Mouse (Mus musculus): ENCODE data around the gene Prc1. TPM values are rescaled to one million over a fixed set of nuclear protein-coding genes. Genes with fewer than 3 reads are reported as not detected.
A peak's percentile ranks its signal among the peaks of the same experiment; 100 is the strongest.

The Prc1 gene
- polyA plus RNA-seq, 1 experiment from 2014 or later: 172 TPM

GRCm38 (mm10) chr7:80294764-80295648 is 756 bp downstream of the Prc1 start:
- DNase-seq (ENCODE audit: low spot score): peak; percentile 57
- peak overlapping the region; percentile 86 for H3K9ac ChIP-seq (replicated peaks; ENCODE audit: low read length)
- H3K4me3 ChIP-seq (ENCODE audit: low read depth, low read length): peak overlapping the region; percentile 91
- peak overlapping the region; percentile 78 for H3K27ac ChIP-seq (replicated peaks; ENCODE audit: low read depth, low read length)
- H3K4me1 ChIP-seq (ENCODE audit: control insufficient read depth, insufficient read depth, low read length): no peaks in the 10 kb centered on the region
- no peaks in the 10 kb centered on the region for H3K9me3 ChIP-seq (replicated peaks; ENCODE audit: control insufficient read depth, low read length)
- 9% methylated on average over 37 of the region's 37 CpGs for WGBS
- ATAC-seq (replicated peaks; ENCODE audit: insufficient number of reproducible peaks, low FRiP score, low TSS enrichment, low read depth): peak; percentile 58
- H3K4me2 ChIP-seq (ENCODE audit: low read depth, low read length): peak overlapping the region; percentile 66
- no peaks in the 10 kb centered on the region for H3K27me3 ChIP-seq (ENCODE audit: control insufficient read depth, insufficient read depth, low read length)
- H3K36me3 ChIP-seq (replicated peaks; ENCODE audit: control insufficient read depth, insufficient read depth, low read depth, low read length): no peaks in the 10 kb centered on the region; the same call in 1 of the 2 replicates

- no peak for DNase-seq (ENCODE audit: low spot score)
- WGBS: 94% methylated on average over 6 of the region's 6 CpGs
- no peaks in the 10 kb centered on the region for H3K27me3 ChIP-seq (ENCODE audit: control insufficient read depth, insufficient read depth, low read length)
- no peak overlapping the region for H3K4me3 ChIP-seq (ENCODE audit: low read depth, low read length)
- no peak overlapping the region for H3K27ac ChIP-seq (replicated peaks; ENCODE audit: low read depth, low read length)
- peaks cover 2% of the 10 kb centered on the region; the same call in 1 of the 2 replicates for H3K36me3 ChIP-seq (replicated peaks; ENCODE audit: control insufficient read depth, insufficient read depth, low read depth, low read length)
- no peaks in the 10 kb centered on the region for H3K9me3 ChIP-seq (replicated peaks; ENCODE audit: control insufficient read depth, low read length)
- no peak overlapping the region for H3K4me2 ChIP-seq (ENCODE audit: low read depth, low read length)
- no peak for ATAC-seq (replicated peaks; ENCODE audit: insufficient number of reproducible peaks, low FRiP score, low TSS enrichment, low read depth)
- H3K9ac ChIP-seq (replicated peaks; ENCODE audit: low read length): no peak overlapping the region
- H3K4me1 ChIP-seq (ENCODE audit: control insufficient read depth, insufficient read depth, low read length): no peaks in the 10 kb centered on the region
Measured at GRCm38 (mm10) chr7:80296462-80296861, 2.2 kb downstream of the Prc1 start.

GRCm38 (mm10) chr7:80297041-80297440 is 2.8 kb downstream of the Prc1 start:
- no peak overlapping the region for H3K4me2 ChIP-seq (ENCODE audit: low read depth, low read length)
- DNase-seq (ENCODE audit: low spot score): no peak
- no peak for ATAC-seq (replicated peaks; ENCODE audit: insufficient number of reproducible peaks, low FRiP score, low TSS enrichment, low read depth)
- no peaks in the 10 kb centered on the region for H3K9me3 ChIP-seq (replicated peaks; ENCODE audit: control insufficient read depth, low read length)
- H3K4me1 ChIP-seq (ENCODE audit: control insufficient read depth, insufficient read depth, low read length): no peaks in the 10 kb centered on the region
- no peak overlapping the region for H3K27ac ChIP-seq (replicated peaks; ENCODE audit: low read depth, low read length)
- H3K27me3 ChIP-seq (ENCODE audit: control insufficient read depth, insufficient read depth, low read length): no peaks in the 10 kb centered on the region
- H3K36me3 ChIP-seq (replicated peaks; ENCODE audit: control insufficient read depth, insufficient read depth, low read depth, low read length): peaks cover 8% of the 10 kb centered on the region; the same call in 1 of the 2 replicates
- H3K9ac ChIP-seq (replicated peaks; ENCODE audit: low read length): no peak overlapping the region
- 79% methylated on average over 3 of the region's 3 CpGs for WGBS
- H3K4me3 ChIP-seq (ENCODE audit: low read depth, low read length): no peak overlapping the region

GRCm38 (mm10) chr7:80298754-80299153 is 4.5 kb downstream of the Prc1 start:
- DNase-seq (ENCODE audit: low spot score) (no peak), ATAC-seq (replicated peaks; ENCODE audit: insufficient number of reproducible peaks, low FRiP score, low TSS enrichment, low read depth) (no peak)
- no peak overlapping the region for H3K4me3 ChIP-seq (ENCODE audit: low read depth, low read length)
- H3K9ac ChIP-seq (replicated peaks; ENCODE audit: low read length): no peak overlapping the region
- H3K4me2 ChIP-seq (ENCODE audit: low read depth, low read length): no peak overlapping the region
- no peaks in the 10 kb centered on the region for H3K27me3 ChIP-seq (ENCODE audit: control insufficient read depth, insufficient read depth, low read length)
- H3K36me3 ChIP-seq (replicated peaks; ENCODE audit: control insufficient read depth, insufficient read depth, low read depth, low read length): peaks cover 10% of the 10 kb centered on the region
- no peak overlapping the region for H3K27ac ChIP-seq (replicated peaks; ENCODE audit: low read depth, low read length)
- no peaks in the 10 kb centered on the region for H3K4me1 ChIP-seq (ENCODE audit: control insufficient read depth, insufficient read depth, low read length)
- WGBS: 95% methylated on average over 4 of the region's 4 CpGs
- no peaks in the 10 kb centered on the region for H3K9me3 ChIP-seq (replicated peaks; ENCODE audit: control insufficient read depth, low read length)

GRCm38 (mm10) chr7:80299568-80299967 is 5.3 kb downstream of the Prc1 start:
- H3K9me3 ChIP-seq (replicated peaks; ENCODE audit: control insufficient read depth, low read length): no peaks in the 10 kb centered on the region
- no peak overlapping the region for H3K27ac ChIP-seq (replicated peaks; ENCODE audit: low read depth, low read length)
- ATAC-seq (replicated peaks; ENCODE audit: insufficient number of reproducible peaks, low FRiP score, low TSS enrichment, low read depth) (no peak), DNase-seq (ENCODE audit: low spot score) (no peak)
- no peak overlapping the region for H3K9ac ChIP-seq (replicated peaks; ENCODE audit: low read length)
- no peaks in the 10 kb centered on the region for H3K27me3 ChIP-seq (ENCODE audit: control insufficient read depth, insufficient read depth, low read length)
- no peak overlapping the region for H3K4me3 ChIP-seq (ENCODE audit: low read depth, low read length)
- no peak overlapping the region for H3K4me2 ChIP-seq (ENCODE audit: low read depth, low read length)
- H3K36me3 ChIP-seq (replicated peaks; ENCODE audit: control insufficient read depth, insufficient read depth, low read depth, low read length): peaks cover 11% of the 10 kb centered on the region
- H3K4me1 ChIP-seq (ENCODE audit: control insufficient read depth, insufficient read depth, low read length): no peaks in the 10 kb centered on the region
- WGBS: 91% methylated on average over 3 of the region's 3 CpGs

GRCm38 (mm10) chr7:80301522-80301921 is 7.3 kb downstream of the Prc1 start:
- no peak for ATAC-seq (replicated peaks; ENCODE audit: insufficient number of reproducible peaks, low FRiP score, low TSS enrichment, low read depth)
- WGBS: 80% methylated on average over 2 of the region's 2 CpGs
- H3K9ac ChIP-seq (replicated peaks; ENCODE audit: low read length): no peak overlapping the region
- H3K4me2 ChIP-seq (ENCODE audit: low read depth, low read length): no peak overlapping the region
- H3K4me3 ChIP-seq (ENCODE audit: low read depth, low read length): no peak overlapping the region
- H3K36me3 ChIP-seq (replicated peaks; ENCODE audit: control insufficient read depth, insufficient read depth, low read depth, low read length): peaks cover 14% of the 10 kb centered on the region
- no peaks in the 10 kb centered on the region for H3K27me3 ChIP-seq (ENCODE audit: control insufficient read depth, insufficient read depth, low read length)
- no peak for DNase-seq (ENCODE audit: low spot score)
- no peak overlapping the region for H3K27ac ChIP-seq (replicated peaks; ENCODE audit: low read depth, low read length)
- no peaks in the 10 kb centered on the region for H3K9me3 ChIP-seq (replicated peaks; ENCODE audit: control insufficient read depth, low read length)
- H3K4me1 ChIP-seq (ENCODE audit: control insufficient read depth, insufficient read depth, low read length): no peaks in the 10 kb centered on the region

GRCm38 (mm10) chr7:80307766-80308165 is 13.5 kb downstream of the Prc1 start:
- peaks cover 4% of the 10 kb centered on the region for H3K36me3 ChIP-seq (replicated peaks; ENCODE audit: control insufficient read depth, insufficient read depth, low read depth, low read length)
- 78% methylated on average over 3 of the region's 3 CpGs for WGBS
- no peak for ATAC-seq (replicated peaks; ENCODE audit: insufficient number of reproducible peaks, low FRiP score, low TSS enrichment, low read depth)

GRCm38 (mm10) chr7:80310771-80311170 is 16.5 kb downstream of the Prc1 start:
- Histone ChIP-seq H3K4me1 (ENCODE audit: control insufficient read depth, insufficient read depth, low read length) (no peaks in the 10 kb centered on the region), H3K4me2 (ENCODE audit: low read depth, low read length) (no peak overlapping the region), H3K9ac (replicated peaks; ENCODE audit: low read length) (no peak overlapping the region), H3K27ac (replicated peaks; ENCODE audit: low read depth, low read length) (no peak overlapping the region), H3K36me3 (replicated peaks; ENCODE audit: control insufficient read depth, insufficient read depth, low read depth, low read length) (peaks cover 7% of the 10 kb centered on the region), H3K9me3 (replicated peaks; ENCODE audit: control insufficient read depth, low read length) (no peaks in the 10 kb centered on the region), H3K4me3 (ENCODE audit: low read depth, low read length) (no peak overlapping the region), H3K27me3 (ENCODE audit: control insufficient read depth, insufficient read depth, low read length) (no peaks in the 10 kb centered on the region)
- WGBS: 88% methylated on average over 7 of the region's 7 CpGs
- no peak for DNase-seq (ENCODE audit: low spot score)
- no peak for ATAC-seq (replicated peaks; ENCODE audit: insufficient number of reproducible peaks, low FRiP score, low TSS enrichment, low read depth)

More at GRCm38 (mm10) chr7:80307766-80308165, 13.5 kb downstream of the Prc1 start:
- Histone ChIP-seq H3K4me2 (ENCODE audit: low read depth, low read length) (no peak overlapping the region), H3K9ac (replicated peaks; ENCODE audit: low read length) (no peak overlapping the region), H3K27me3 (ENCODE audit: control insufficient read depth, insufficient read depth, low read length) (no peaks in the 10 kb centered on the region), H3K4me1 (ENCODE audit: control insufficient read depth, insufficient read depth, low read length) (no peaks in the 10 kb centered on the region), H3K9me3 (replicated peaks; ENCODE audit: control insufficient read depth, low read length) (no peaks in the 10 kb centered on the region), H3K4me3 (ENCODE audit: low read depth, low read length) (no peak overlapping the region), H3K27ac (replicated peaks; ENCODE audit: low read depth, low read length) (no peak overlapping the region)
- DNase-seq (ENCODE audit: low spot score): no peak

Data from embryonic facial prominence, embryonic 11.5 days (tissue).